Mouse (Mus musculus): ENCODE measurements around the gene Whamm.

- TF ChIP-seq CTCF (IDR thresholded peaks at IDR 0.05; ENCODE audit: control insufficient read depth, insufficient read depth, low read length), result no peak
- no peak for TF ChIP-seq POLR2A (IDR thresholded peaks at IDR 0.05; ENCODE audit: borderline replicate concordance, control insufficient read depth, low read depth, low read length)
These were observed 4.7 kb upstream of the Whamm start for GRCm38 (mm10) chr7:81566332-81566731.
